Mouse (Mus musculus) olfactory bulb, adult 2 months (tissue): ENCODE results near the gene Efcab14. TPM values are rescaled to one million over a fixed set of nuclear protein-coding genes. Genes with fewer than 3 reads are reported as not detected.

Experiments used
- H3K27ac ChIP-seq: fragments of 200-500 bp; 2 replicates; pipeline ENCODE4 v1.5.1; 2012; ENCODE audit warnings: low read depth, low read length; ENCODE audit not compliant: insufficient read depth
- H3K4me1 ChIP-seq: fragments of 200-500 bp; 2 replicates; pipeline ENCODE4 v1.6.1; 2012; ENCODE audit warnings: low read length; ENCODE audit not compliant: control insufficient read depth, insufficient read depth
- H3K4me3 ChIP-seq: fragments of 200-500 bp; 2 replicates; pipeline ENCODE4 v1.5.1; 2012; ENCODE audit warnings: mild to moderate bottlenecking, low read depth, low read length, moderate library complexity; ENCODE audit not compliant: insufficient read depth
- CTCF ChIP-seq: fragments of 200-500 bp; IDR thresholded peaks from 2 replicates; pipeline ENCODE4 v1.5.1; 2012; ENCODE audit warnings: low read depth, mild to moderate bottlenecking, low read length, moderate library complexity; ENCODE audit not compliant: insufficient read depth
- POLR2A ChIP-seq: fragments of 200-500 bp; IDR thresholded peaks from 2 replicates; pipeline ENCODE4 v1.6.1; 2012; ENCODE audit warnings: mild to moderate bottlenecking, low read depth, low read length, moderate library complexity; ENCODE audit not compliant: insufficient read depth
- WGBS: fragments of 180-500 bp; shearing (Covaris S2); methylation state at CpG from one replicate; pipeline ENCODE4 v1.1.7; 2018; 5-methylcytosine and 5-hydroxymethylcytosine counted together
- polyA plus RNA-seq: library from polyadenylated mRNA; stranded (reverse); fragments of >200 nt; gene quantifications from 2 replicates; pipeline ENCODE4 v1.2.4, GENCODE M21; 2012; ENCODE audit warnings: low replicate concordance; ENCODE audit not compliant: missing spikeins, insufficient read depth, insufficient read length

Gene Efcab14
- polyA plus RNA-seq, 1 experiment, result not detected

DNA sequence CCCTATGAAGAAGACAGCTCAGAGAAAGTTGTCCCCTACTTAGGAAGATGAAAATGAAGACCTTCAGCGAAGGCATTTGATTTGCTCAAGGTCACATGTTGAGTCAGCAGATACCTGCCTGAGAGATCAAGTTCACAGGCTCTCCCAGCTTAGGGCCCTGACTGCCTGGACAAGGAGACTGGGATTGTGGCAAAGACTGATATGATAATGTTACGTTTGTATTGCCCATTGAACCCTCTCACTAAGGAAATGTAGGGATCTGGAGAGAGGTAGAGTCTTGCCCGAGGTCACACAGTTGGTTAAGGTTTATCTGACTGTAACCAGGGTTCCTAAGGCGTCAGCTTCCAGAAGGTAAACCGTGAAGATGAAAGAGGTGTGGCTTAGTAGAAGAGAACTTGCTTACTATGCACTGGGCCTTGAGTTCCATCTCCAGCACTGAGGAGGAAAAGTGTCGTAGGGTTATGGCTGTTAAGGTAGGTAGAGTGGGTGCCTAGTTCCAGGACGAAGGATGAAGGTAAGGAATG lies 48.0 kb downstream of the Efcab14 start:
- Histone ChIP-seq H3K27ac (peak overlapping the region; percentile 77), H3K4me1 (peaks cover 8% of the 10 kb centered on the region; the same call in 1 of the 2 replicates), H3K4me3 (peak overlapping the region; percentile 81)
- TF ChIP-seq CTCF (no peak), POLR2A (no peak)
- WGBS, result 45% methylated on average over 7 of the region's 7 CpGs

DNA sequence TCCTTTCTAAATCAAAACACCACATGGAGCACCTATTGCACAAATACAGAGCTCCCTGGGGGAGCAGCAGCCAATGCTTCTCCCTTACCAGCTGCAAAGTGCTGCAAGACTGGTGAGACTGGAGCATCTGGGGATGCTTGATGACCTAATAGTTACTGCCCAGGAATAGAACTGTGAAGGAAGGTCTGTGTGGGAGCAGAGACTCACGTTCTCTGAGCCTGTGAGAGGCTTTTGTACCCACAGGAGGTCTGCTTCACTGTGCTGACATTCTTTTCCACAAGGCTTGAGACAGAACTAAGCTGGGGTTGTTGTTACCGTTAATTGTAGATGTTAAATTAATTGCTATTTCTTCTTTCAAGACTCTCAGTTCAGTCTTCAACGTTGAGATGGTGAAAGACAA lies 53.3 kb downstream of the Efcab14 start:
- no peak overlapping the region for H3K4me3 ChIP-seq
- peak overlapping the region; percentile 98; the same call in 1 of the 2 replicates for H3K27ac ChIP-seq
- peaks cover 6% of the 10 kb centered on the region for H3K4me1 ChIP-seq
- WGBS, result 28% methylated on average over 3 of the region's 3 CpGs
- TF ChIP-seq POLR2A (no peak), CTCF (no peak)

DNA sequence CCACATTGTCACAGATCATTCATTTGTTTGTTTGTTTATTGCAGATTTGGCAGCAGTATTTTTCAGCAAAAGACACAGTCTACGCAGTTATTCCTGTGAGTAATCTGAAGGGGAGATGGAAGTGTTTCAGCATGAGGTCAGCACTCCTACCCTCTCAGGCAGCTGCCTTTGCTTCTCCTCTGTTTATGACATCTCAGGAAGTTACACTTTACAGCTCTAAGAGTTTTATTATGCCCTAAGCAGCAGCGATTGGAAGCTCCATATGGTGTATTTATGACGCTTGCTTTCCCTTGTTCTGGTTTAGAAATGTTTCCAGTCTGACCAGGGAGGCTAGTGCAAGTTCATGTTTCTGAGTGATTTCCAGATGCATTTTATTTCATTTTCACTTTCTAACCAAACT lies 57.8 kb downstream of the Efcab14 start:
- 94% methylated on average over 3 of the region's 3 CpGs for WGBS
- no peak overlapping the region for H3K4me3 ChIP-seq
- TF ChIP-seq CTCF (no peak), POLR2A (no peak)
- H3K4me1 ChIP-seq, result peaks cover 3% of the 10 kb centered on the region
- H3K27ac ChIP-seq, result no peak overlapping the region

DNA sequence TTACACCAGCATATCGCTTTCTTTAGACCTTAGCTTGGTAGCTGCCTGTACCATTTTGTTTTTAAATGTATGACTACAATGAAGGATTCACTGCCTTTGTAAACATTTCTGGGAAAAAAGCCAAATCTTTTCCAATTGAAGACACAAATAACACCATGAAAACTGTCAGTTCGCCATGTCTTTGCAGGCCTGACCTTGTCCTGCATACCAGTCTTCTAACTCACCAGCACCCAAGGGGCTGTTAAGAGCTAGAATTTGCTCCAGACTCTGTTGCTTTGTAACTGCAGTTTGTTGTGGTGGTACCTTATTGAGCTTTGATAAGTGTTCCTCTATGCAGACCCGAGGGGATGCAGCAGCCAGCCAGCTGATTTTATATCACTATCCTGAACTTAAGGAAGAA lies 62.4 kb downstream of the Efcab14 start:
- TF ChIP-seq POLR2A (no peak), CTCF (no peak)

DNA sequence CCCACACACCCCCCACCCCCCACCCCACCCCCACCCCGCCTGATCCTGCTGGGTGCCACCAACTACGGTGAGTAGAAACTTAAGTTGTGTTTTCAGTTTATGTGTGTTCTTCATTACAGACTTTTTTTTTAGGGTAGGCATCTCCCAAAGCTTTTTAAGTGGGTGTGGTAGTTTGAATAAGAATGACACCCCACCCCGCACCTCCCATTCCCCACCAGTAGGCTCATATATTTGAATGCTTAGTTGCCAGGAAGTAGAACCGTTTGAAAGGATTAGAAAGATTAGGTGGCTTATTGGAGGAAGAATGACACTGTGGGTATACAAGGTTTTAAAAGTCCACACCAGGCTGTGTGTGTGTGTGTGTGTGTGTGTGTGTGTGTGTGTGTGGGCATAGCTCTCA lies 74.8 kb downstream of the Efcab14 start:
- WGBS, result 80% methylated on average over 4 of the region's 4 CpGs
- H3K27ac ChIP-seq, result no peak overlapping the region

More for the DNA sequence above, 62.4 kb downstream of the Efcab14 start:
- Histone ChIP-seq H3K4me1 (no peaks in the 10 kb centered on the region), H3K4me3 (no peak overlapping the region), H3K27ac (no peak overlapping the region)
- 20% methylated on average over 3 of the region's 3 CpGs for WGBS

DNA sequence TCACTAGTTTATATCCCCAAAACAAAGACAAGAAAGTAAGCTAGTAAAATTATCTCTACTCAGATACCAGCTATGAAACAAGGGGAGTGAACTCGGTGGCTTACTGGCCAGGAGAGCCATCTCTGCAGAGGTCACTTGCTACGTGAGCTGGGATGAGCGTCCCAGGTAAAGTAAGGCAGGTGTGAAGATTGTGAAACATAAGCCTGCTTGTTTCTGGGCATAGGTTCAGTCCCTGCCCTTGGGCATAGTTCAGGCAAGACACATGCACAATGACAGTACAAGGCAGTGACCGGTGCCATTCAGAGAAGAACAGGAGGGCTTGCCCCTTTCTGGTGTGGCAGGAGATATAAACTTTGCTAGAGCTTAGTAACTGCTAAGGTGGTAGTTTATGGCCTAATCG lies 78.1 kb downstream of the Efcab14 start:
- WGBS, result 95% methylated on average over 5 of the region's 5 CpGs

More for the DNA sequence above, 74.8 kb downstream of the Efcab14 start:
- H3K4me3 ChIP-seq, result no peak overlapping the region
- H3K4me1 ChIP-seq, result no peaks in the 10 kb centered on the region
- TF ChIP-seq POLR2A, result no peak
- TF ChIP-seq CTCF, result no peak

DNA sequence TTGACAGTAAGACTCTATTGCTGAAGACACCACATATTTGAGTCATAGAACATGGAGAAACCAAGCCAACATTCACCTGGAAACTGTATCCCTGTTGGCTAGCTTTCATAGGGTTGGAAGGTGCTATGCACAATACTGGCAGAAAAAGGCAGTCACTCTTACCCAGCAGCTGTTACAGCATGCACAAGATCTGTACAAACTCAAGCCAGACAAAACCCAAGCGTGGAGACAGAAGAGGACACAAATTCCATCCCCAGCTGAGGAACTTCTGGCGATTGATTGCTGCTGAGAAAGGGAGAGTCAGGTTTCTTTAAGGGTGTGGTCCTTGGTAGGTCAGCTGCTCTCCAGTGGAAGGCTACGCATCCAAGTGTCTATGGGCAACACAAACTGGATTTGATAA lies 82.7 kb downstream of the Efcab14 start:
- WGBS, result 93% methylated on average over 3 of the region's 3 CpGs
- H3K4me1 ChIP-seq, result no peaks in the 10 kb centered on the region
- no peak overlapping the region for H3K4me3 ChIP-seq
- TF ChIP-seq POLR2A (no peak), CTCF (no peak)
- no peak overlapping the region for H3K27ac ChIP-seq

More for the DNA sequence above, 78.1 kb downstream of the Efcab14 start:
- Histone ChIP-seq H3K4me1 (no peaks in the 10 kb centered on the region), H3K27ac (no peak overlapping the region), H3K4me3 (no peak overlapping the region)
- TF ChIP-seq CTCF, result no peak
- TF ChIP-seq POLR2A, result no peak

DNA sequence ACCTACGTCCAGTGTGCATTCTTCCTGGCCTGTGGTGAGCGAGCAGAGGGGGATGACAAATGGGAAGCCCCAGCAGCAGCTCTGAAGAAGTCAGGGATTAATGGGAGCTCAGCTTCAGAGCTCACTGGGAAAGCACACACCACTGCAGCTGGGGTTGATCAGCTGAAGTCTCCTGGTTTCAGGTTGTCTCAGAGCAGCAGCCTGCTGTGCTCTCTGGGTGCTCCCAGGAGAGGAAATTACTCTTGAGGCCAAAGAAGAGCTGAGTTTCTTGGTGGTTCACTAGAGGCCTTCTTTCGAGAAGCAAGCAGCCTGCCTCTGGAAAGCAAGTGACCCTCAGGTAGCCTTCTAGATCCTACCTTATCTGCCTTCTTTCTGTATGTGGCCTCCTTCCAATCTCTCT lies 83.4 kb downstream of the Efcab14 start:
- Histone ChIP-seq H3K4me3 (no peak overlapping the region), H3K4me1 (no peaks in the 10 kb centered on the region), H3K27ac (no peak overlapping the region)
- WGBS, result 88% methylated on average over 3 of the region's 3 CpGs
- TF ChIP-seq CTCF, result no peak
- TF ChIP-seq POLR2A, result no peak

DNA sequence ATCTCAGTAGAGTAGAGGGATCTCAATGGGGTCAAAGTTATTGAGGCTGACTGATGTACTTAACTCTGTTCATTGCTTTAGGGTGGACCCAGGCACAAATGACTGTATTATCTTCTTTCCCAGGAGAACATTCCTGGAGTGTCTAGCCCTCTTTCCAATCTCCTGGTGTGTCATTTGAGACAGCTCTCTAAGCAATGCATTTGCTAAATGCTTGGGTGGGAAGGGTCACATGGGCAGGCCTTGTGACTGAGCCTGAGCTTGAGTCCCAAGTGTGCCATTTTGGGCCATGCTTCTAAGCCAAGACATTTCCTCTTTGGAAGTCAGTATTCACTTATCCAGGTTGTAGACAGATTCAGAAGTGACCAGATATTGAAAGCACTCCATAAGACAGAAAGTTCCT lies 83.9 kb downstream of the Efcab14 start:
- Histone ChIP-seq H3K4me3 (no peak overlapping the region), H3K27ac (no peak overlapping the region)
- TF ChIP-seq CTCF, result no peak
- TF ChIP-seq POLR2A, result no peak

DNA sequence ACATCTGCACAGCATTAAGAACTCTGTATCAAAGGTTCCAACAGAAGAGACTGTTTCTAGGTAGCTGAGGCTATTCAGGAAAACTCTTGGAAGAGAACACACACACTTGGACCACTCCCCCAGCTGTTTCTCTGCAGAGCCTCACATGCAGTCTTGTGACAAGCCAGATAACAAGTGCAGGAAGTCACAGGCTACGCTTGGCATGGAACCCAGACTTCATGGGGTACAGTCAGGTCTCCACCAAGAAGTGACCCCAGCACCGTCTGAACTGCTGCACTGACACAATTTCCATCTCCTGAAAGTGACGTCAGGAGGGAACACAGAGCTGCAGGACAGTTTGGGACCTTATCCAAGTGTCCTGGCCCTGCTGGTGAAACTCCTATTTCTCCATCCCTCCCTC lies 84.4 kb downstream of the Efcab14 start:
- Histone ChIP-seq H3K4me1 (no peaks in the 10 kb centered on the region), H3K27ac (no peak overlapping the region), H3K4me3 (no peak overlapping the region)
- 42% methylated on average over 3 of the region's 3 CpGs for WGBS
- no peak for TF ChIP-seq POLR2A
- no peak for TF ChIP-seq CTCF

More for the DNA sequence above, 83.9 kb downstream of the Efcab14 start:
- H3K4me1 ChIP-seq, result no peaks in the 10 kb centered on the region
